Mouse (Mus musculus) brown adipose tissue, adult 24 weeks (tissue): ENCODE data around the gene Mab21l3. TPM values are rescaled to one million over a fixed set of nuclear protein-coding genes. Genes with fewer than 3 reads are reported as not detected.

ENCODE experiments used
- H3K27ac ChIP-seq: fragments of 200-500 bp; replicated peaks from 2 replicates; pipeline ENCODE4 v1.5.1; 2012; ENCODE audit warnings: low read depth, mild to moderate bottlenecking, low read length
- H3K4me1 ChIP-seq: fragments of 200-500 bp; 2 replicates; pipeline ENCODE4 v1.6.1; 2012; ENCODE audit warnings: low read length, mixed read lengths; ENCODE audit not compliant: control insufficient read depth, insufficient read depth, insufficient read length
- H3K4me3 ChIP-seq: fragments of 200-500 bp; 2 replicates; pipeline ENCODE4 v1.5.1; 2012; ENCODE audit warnings: low read depth, mild to moderate bottlenecking, low read length, moderate library complexity; ENCODE audit not compliant: insufficient read depth
- polyA plus RNA-seq: library from polyadenylated mRNA; stranded (reverse); fragments of >200 nt; gene quantifications from 2 replicates; pipeline ENCODE4 v1.2.4, GENCODE M21; 2012; ENCODE audit not compliant: missing spikeins, insufficient read depth, insufficient read length

Mab21l3 gene
- polyA plus RNA-seq, 1 experiment, result not detected

DNA sequence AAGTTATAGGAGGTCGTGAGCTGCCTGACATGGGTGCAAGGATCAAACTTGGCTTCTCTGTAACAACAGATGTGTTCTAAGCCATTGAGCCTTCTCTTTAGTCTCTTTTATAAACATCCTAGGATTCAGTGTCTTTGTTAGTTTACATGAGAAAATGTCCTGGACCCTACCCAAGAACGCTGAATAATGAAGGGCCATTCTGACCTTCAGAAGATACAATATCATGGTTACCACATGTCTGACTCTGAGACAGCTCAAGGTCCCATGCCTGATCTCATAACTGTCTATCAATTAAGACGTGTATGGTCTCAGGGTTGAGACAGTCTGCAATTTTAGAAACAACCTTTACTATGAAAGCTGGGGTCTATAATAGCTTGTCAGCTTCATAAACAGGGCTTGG is 13.1 kb upstream of the Mab21l3 start:
- H3K4me1 ChIP-seq, result no peaks in the 10 kb centered on the region
- no peak overlapping the region for H3K4me3 ChIP-seq
- no peak overlapping the region for H3K27ac ChIP-seq

DNA sequence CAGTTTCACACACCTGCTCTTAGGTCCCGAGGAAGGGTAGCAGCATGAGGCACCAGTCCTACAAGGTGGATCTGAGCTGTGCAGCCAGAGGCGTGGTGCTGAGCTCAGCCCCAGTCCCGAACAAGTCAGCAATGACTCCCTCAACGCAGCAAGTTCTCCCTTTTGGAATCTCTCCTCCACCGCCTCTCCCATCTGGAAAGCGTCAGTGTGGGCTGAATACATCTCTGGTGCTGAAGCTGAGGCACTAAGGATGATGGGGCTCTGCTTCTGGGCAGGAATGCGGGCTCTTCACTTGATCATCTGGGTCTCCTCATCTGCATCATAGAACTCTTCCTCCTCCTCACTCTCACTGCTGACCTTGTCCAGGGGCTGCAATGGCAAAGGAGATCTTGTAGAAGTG is 11.4 kb upstream of the Mab21l3 start:
- no peak overlapping the region for H3K4me3 ChIP-seq
- no peaks in the 10 kb centered on the region for H3K4me1 ChIP-seq
- no peak overlapping the region for H3K27ac ChIP-seq

DNA sequence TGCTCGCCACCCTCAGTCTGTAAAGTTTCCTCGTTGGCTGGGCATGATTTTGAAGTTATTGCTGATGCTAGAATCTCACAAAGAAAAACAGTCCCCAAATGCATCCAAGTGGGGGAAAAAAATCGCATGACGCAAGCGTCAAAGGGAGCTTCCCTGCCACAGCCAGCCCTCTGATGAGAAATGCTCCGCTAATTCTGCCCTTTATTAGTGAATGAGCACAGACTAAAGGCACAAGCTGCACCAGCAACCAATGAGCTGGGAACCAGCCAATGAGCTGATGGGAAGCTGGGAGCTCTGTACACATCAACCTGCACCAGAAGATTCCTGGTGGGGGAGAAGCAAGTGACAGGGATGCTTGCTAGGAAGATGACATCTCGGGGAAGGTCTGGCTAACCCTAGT is 11.0 kb upstream of the Mab21l3 start:
- Histone ChIP-seq H3K4me3 (no peak overlapping the region), H3K4me1 (no peaks in the 10 kb centered on the region), H3K27ac (no peak overlapping the region)

DNA sequence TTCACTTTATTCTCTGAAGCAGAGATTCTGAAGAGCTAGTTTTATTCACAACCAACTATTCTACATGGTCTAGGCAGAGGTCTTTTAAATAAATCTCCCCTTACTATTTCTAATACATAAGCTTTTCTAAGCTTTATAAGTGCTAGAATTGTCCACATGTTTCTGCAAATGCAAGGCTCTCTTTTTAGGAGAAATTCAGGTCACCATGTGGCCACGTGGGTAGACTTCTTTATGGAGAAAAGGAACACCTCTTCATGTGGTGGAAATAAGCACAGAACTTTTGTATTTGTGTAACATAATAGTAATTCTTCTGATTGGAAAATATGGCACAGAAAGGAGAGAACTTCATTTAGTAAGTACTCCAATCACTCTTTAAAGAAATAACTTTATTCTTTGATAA is 5.3 kb upstream of the Mab21l3 start:
- Histone ChIP-seq H3K4me1 (no peaks in the 10 kb centered on the region), H3K4me3 (no peak overlapping the region)

DNA sequence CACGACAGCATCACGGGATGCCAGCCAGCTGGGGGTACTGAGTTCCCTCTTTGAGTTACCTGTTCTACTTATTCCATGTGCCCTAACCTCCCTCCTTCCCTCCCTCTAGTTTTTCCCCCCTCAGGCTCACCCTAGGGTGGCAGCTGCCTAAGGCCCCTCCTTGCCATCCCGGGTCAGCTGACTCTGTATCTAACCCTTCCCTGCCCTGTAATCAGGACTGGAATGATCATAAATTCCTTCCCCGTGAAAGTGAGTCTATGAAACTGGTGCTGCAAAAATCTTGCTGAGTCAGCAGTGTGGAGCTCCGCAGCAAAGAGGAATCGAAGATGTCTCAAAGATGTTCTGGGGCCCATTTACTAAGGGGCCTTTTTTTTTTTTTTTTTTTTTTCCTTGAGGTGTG is 2.6 kb upstream of the Mab21l3 start:
- Histone ChIP-seq H3K4me1 (no peaks in the 10 kb centered on the region), H3K27ac (no peak overlapping the region), H3K4me3 (no peak overlapping the region)

More for the DNA sequence above, 5.3 kb upstream of the Mab21l3 start:
- H3K27ac ChIP-seq, result no peak overlapping the region

DNA sequence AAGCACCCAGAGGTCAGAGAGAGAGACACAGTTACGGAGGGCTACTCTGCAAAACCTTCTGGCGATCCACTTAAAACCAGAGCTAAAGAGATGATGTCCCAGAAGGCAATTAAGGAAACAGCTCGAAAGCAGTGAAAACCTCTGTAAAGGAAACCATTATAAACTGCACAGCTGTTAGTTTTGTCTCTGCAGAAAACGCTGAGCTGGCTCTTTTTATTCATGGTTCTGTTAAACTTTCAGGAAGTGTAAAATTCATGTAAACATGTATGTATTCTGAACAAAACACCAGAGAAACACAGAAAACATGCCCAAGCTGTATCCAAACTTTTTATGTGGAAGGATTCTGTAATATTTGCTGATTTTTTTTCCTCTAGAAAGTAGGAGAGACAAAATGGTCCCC is 2.7 kb downstream of the Mab21l3 start:
- Histone ChIP-seq H3K4me3 (no peak overlapping the region), H3K4me1 (no peaks in the 10 kb centered on the region), H3K27ac (no peak overlapping the region)

DNA sequence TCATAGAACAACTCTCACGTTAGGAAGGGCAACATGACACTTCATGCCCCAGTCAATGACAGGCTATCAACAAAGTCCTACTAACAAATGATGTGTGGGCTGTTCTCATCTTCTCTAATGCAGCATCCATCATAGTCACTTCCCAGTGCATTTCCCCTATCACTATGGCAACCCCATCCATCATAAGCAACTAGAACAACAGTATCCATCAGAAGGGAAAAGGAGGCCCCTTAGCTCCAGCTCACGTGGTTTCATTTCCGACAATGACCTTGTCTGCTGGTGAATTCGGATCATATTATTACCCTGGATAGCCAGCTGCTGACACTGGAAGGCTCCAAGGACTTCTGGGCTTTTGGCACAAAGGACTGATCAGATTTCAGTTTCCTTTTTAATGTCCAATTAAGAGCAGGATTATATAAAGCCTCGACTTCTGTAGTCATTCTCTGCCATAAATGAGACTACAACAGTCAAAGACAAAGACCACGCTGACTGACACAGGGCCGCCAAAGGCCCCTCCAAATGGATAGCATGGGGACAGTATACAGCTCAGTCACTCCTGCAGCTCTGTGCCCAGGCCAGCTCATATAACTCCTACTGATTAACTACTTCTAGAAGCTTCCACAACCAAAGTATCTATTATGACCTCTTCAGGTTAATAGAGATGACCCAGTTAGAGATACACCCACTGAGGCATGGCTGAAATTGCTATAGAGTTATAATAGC is 6.2 kb downstream of the Mab21l3 start:
- no peak overlapping the region for H3K27ac ChIP-seq
- no peaks in the 10 kb centered on the region for H3K4me1 ChIP-seq
- no peak overlapping the region for H3K4me3 ChIP-seq

DNA sequence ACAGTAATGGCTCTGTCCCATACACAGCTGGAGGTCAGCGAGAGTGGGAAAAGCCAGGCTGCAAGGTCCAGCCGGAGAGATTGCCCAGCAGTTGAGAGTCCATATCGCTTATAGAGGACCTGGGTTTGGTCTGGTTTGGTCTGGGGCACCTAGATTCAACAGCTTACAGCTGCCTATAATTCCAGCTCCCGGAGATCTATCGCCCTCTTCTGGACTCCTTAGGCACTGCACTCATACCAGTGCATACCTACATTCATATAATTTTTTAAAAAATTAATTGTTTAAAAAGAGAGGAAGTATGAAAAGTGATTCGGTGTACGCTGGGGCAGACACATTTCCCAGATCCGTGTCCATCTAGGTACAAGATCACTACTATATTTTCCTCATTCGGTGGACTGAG is 9.4 kb downstream of the Mab21l3 start:
- Histone ChIP-seq H3K27ac (no peak overlapping the region), H3K4me1 (no peaks in the 10 kb centered on the region; the same call in 1 of the 2 replicates), H3K4me3 (no peak overlapping the region)

DNA sequence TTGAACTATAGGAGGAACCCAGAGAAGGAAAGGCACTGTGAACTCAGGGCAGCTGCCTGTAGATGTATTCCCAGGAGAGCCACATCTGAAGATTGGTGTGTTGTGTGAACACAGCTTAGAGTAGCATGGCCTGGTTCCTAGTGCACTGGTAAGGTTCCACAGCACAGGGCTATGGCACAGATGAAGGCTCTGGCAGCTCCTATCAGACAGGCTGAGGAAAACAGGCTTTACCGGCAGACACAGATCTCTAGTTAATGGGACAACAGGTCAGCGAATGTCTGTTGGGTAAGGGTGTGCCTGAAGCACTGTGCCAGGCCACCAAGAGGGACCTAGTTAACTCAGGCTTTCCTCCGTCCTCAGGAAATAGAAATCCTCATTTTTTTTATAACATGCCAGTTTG is 11.8 kb downstream of the Mab21l3 start:
- Histone ChIP-seq H3K4me1 (no peaks in the 10 kb centered on the region; the same call in 1 of the 2 replicates), H3K27ac (no peak overlapping the region), H3K4me3 (no peak overlapping the region)

DNA sequence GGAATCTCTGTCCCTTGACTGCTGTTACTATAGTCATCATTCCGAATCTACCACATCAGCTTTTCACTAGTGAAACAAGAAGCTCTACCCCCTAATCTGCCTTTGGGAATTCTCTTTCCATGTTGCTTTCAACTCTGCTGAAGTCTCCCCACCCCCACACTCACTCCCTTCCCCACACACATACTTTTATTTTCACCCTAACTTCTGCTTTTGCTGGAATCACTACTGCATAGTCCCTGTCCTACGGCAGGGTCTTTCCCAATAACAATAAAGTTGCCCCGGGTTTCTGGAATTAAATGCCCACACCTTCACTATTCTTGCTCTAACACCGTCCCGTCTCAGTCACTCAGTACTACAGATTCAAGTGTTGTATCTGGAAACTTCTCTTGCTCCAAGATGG is 12.2 kb downstream of the Mab21l3 start:
- no peak overlapping the region for H3K27ac ChIP-seq
- no peaks in the 10 kb centered on the region; the same call in 1 of the 2 replicates for H3K4me1 ChIP-seq
- H3K4me3 ChIP-seq, result peak overlapping the region; percentile 29; the same call in 1 of the 2 replicates

DNA sequence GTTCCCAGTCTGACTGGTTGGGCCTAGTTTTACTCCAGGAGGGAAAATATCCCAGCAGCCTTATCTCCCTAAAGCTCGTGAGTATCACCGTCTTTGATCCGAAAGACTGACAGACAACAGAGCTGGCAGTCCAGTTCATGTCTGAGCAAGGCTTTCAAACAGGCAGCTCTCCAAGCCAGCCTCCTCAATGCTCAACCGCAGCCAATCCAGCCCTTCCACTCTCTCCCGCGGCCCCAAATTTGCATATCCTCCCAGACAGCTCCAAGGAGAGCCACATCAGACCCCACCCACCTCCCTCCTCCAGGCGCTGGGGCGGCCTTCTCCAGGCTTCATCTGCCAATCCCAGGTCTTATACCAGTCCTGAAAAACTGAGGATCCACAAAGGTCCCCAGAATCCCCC is 12.7 kb downstream of the Mab21l3 start:
- no peak overlapping the region for H3K27ac ChIP-seq
- peak overlapping the region; percentile 29; the same call in 1 of the 2 replicates for H3K4me3 ChIP-seq
- H3K4me1 ChIP-seq, result no peaks in the 10 kb centered on the region; the same call in 1 of the 2 replicates

DNA sequence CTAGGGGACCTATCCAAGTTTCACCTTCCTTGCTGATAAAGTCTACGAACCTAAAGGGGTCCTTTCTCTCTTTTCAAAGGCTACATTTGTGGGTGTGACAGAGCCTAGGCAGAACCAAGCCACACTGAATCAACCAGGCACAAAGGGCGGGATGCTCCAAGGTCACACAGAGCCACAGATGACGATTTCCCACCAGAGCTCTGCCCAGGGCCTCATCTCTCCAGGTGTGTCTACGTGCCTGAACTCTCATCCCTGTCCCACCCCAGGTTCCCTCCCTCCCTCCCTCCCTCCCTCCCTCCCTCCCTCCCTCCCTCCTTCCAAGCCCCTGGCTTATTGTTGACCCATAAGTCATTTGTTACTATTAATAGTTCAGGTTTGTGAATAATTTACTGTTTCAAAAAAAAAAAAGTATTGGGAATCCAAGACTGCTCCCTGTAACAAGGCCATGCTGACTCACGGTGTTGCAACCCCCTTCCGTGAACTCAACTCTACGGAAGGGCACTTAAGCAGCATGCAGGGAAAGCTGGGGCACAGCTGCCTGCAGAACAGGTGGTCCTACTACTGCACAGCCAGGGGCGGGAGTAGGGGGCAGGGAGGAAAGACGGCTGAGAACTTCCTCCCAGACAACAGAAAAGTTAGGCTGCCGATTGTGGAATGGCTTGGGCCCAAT is 17.4 kb downstream of the Mab21l3 start:
- Histone ChIP-seq H3K4me3 (no peak overlapping the region), H3K27ac (no peak overlapping the region), H3K4me1 (no peaks in the 10 kb centered on the region)

DNA sequence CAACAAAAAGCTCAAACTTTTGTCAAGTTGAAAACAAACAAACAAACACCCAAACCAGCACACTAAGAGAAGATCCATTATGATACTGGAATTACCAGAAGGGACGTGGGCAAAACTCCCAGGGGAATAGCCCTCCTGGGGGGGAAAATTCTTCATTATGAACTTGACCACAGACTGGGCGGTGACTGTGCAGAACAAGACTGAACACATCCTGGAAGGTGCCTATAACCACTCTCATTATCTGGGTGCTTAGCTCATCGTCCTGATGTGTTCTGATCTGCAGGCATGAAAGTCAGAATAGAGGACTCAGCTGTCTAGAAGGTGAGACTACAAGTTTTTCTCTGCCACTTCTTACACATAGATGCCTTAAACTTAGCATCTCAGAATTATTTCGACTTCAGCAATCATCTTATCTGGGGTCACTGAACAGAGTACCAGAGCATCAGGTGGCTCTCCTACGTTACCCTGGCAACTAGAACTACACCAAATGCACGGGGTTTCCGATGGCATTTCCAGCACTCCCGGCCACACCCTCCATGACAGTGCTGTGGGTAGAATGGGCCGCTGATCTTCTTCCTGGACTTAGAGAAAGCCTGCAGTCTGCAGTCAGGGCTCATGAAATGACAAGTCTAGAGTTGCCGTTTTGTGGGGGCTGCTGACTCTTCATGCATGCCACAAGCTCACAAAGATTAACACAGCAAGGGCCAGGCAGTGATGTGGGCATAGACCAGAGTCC is 18.7 kb downstream of the Mab21l3 start:
- no peaks in the 10 kb centered on the region for H3K4me1 ChIP-seq
- no peak overlapping the region for H3K4me3 ChIP-seq

DNA sequence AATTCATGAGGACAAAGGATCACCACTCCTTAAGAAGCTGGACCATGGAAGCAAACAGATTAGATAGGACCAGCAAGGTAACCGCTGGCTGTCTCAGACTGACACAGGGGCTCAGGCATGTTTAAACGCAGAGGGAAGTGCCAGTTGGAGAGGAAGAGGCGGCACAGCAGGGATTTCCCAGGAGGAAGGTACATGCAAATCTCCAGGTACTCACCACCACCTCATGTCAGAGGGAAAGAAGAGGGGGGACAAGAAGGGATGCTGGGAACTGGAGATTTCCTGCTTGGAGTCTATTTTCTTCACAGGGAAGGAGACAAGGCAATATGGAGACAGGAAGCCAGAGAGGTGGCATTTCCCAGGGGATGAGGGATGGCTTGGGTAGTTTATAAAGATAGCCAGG is 20.2 kb downstream of the Mab21l3 start:
- Histone ChIP-seq H3K4me1 (no peaks in the 10 kb centered on the region), H3K27ac (no peak overlapping the region), H3K4me3 (no peak overlapping the region)

More for the DNA sequence above, 18.7 kb downstream of the Mab21l3 start:
- no peak overlapping the region for H3K27ac ChIP-seq

DNA sequence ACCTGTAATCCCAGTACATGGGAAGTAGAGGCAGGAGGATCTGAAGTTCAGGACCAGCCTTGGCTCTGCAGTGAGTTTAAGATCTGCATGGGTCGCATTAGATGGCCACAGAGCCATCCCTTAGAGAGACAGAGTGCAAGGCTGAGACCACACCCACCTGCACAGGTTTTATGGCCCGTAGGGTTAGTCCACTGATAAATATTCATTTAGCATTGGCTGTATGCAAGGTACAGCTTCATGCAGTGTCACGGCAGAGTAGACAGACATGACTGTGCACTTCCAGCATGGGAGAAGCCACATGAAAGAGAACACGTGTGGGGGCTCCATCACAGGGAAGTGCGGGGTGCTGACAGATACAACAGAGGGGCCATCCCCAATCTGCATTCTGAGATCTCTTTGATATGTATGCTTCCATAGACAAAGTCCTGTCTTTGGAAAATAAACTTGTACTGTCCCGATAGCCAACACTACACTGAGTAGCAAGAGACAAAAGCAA is 21.5 kb downstream of the Mab21l3 start:
- H3K4me3 ChIP-seq, result no peak overlapping the region
- H3K27ac ChIP-seq, result no peak overlapping the region
- H3K4me1 ChIP-seq, result no peaks in the 10 kb centered on the region
